Mouse (Mus musculus) heart, postnatal 0 days (tissue): ENCODE data around the gene Larp7. TPM values are rescaled to one million over a fixed set of nuclear protein-coding genes. Genes with fewer than 3 reads are reported as not detected.

Experiments used
- ATAC-seq: fragments of 200-750 bp; cut with Nextera tagmentation; 2 replicates; pipeline ENCODE4 v1.8.0; 2017; ENCODE audit warnings: low read depth, moderate number of reproducible peaks, moderate library complexity; ENCODE audit not compliant: insufficient read depth
- DNase-seq: peaks from one replicate; pipeline ENCODE4 v3.0.0-alpha.2; 2016; ENCODE audit warnings: low spot score
- H3K27ac ChIP-seq: fragments of 300-500 bp; sonication (generic); 2 replicates; pipeline ENCODE4 v1.5.1; 2014; ENCODE audit warnings: low read depth, mild to moderate bottlenecking
- H3K27me3 ChIP-seq: fragments of 300-500 bp; sonication (generic); 2 replicates; pipeline ENCODE4 v1.6.1; 2014; ENCODE audit warnings: low read length, mixed read lengths; ENCODE audit not compliant: control insufficient read depth, insufficient read depth
- H3K36me3 ChIP-seq: fragments of 300-500 bp; sonication (generic); replicated peaks from 2 replicates; pipeline ENCODE4 v1.6.1; 2014; ENCODE audit warnings: low read length, mixed read lengths; ENCODE audit not compliant: control insufficient read depth, insufficient read depth
- H3K4me1 ChIP-seq: fragments of 300-500 bp; sonication (generic); 2 replicates; pipeline ENCODE4 v1.6.1; 2014; ENCODE audit warnings: antibody characterized with exemption; ENCODE audit not compliant: control insufficient read depth, insufficient read depth
- H3K4me2 ChIP-seq: fragments of 300-500 bp; sonication (generic); 2 replicates; pipeline ENCODE4 v1.6.1; 2014; ENCODE audit warnings: low read depth, mild to moderate bottlenecking, low read length, moderate library complexity
- H3K4me3 ChIP-seq: fragments of 300-500 bp; sonication (generic); 2 replicates; pipeline ENCODE4 v1.5.1; 2014; ENCODE audit warnings: low read depth, low read length
- H3K9ac ChIP-seq: fragments of 300-500 bp; sonication (generic); replicated peaks from 2 replicates; pipeline ENCODE4 v1.6.1; 2014; ENCODE audit warnings: low read depth, low read length, mixed read lengths
- H3K9me3 ChIP-seq: fragments of 300-500 bp; sonication (generic); replicated peaks from 2 replicates; pipeline ENCODE4 v1.6.1; 2016; ENCODE audit warnings: low read length; ENCODE audit not compliant: control insufficient read depth
- CTCF ChIP-seq: IDR thresholded peaks from 2 replicates; pipeline ENCODE4 v1.5.1; 2016; ENCODE audit warnings: antibody characterized with exemption, control low read depth, low read depth
- EP300 ChIP-seq: IDR thresholded peaks from 2 replicates; pipeline ENCODE4 v1.6.1; 2016; ENCODE audit warnings: antibody characterized with exemption, low read depth
- WGBS: fragments of 180-500 bp; shearing (Covaris S2); extraction: QIAGEN DNeasy Blood & Tissue Kit; methylation state at CpG from one replicate; pipeline ENCODE4 v1.1.7; 2014; 5-methylcytosine and 5-hydroxymethylcytosine counted together
- polyA plus RNA-seq: library from polyadenylated mRNA; unstranded; fragments of >200 nt; fragmentation: Nextera tagmentation; extraction: Ambion mirVana; gene quantifications from 2 replicates; pipeline ENCODE4 v1.2.1, GENCODE M21; 2015
- total RNA-seq: library from RNA; depleted of rRNA; stranded (reverse); fragments of >200 nt; gene quantifications from 2 replicates; pipeline ENCODE4 v1.2.3, GENCODE M21; 2014; ENCODE audit warnings: low replicate concordance; rRNA removed

Larp7 gene
- total RNA-seq (8.2 and 16.5 TPM in 2 replicates), polyA plus RNA-seq (36.5 and 41.5 TPM in 2 replicates)

- under 1% methylated on average over 73 of the region's 73 CpGs for WGBS
- peak within 1 kb of the TSS; percentile 62 for H3K4me3 ChIP-seq
- peak within 1 kb of the TSS; percentile 88 for H3K27ac ChIP-seq
- peak within 1 kb of the TSS; percentile 76 for H3K4me2 ChIP-seq
- DNase-seq = peak; percentile 98
- H3K9ac ChIP-seq = peak within 1 kb of the TSS; percentile 67
- H3K36me3 ChIP-seq = peaks cover 18% of the 10 kb centered on the region
- TF ChIP-seq CTCF = no peak
- peaks cover 8% of the 10 kb centered on the region for H3K4me1 ChIP-seq
- H3K27me3 ChIP-seq = no peaks in the 10 kb centered on the region
- no peaks in the 10 kb centered on the region for H3K9me3 ChIP-seq
- peak; percentile 99 for ATAC-seq
These were observed at the start of gene Larp7, which contains the start of gene Zgrf1 for GRCm38 (mm10) chr3:127552973-127553719. Larp7 (minus strand) TSS chr3:127553349. Zgrf1 (plus strand) TSS chr3:127553489.

DNA sequence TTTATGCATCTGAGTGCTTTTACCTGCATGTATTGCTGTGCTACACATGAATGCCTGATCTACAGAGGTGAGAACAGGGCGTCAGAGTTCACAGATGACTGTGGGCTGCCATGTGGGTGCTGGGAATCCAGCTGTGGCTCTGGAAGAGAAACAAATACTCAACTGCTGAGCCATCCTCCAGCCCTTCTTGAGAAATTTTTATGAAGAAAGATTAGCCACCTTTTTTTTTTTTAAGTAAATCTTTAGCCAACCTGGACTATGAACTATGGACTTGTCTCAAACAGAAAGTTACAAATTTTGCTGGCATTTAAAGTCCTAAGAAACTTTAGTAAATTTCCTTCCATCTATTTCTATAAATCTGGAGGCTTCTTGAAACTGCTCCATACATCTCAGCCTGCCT lies 44.0 kb upstream of the Larp7 start:
- Histone ChIP-seq H3K27me3 (no peaks in the 10 kb centered on the region), H3K4me2 (no peak overlapping the region), H3K9ac (no peak overlapping the region), H3K27ac (no peak overlapping the region), H3K36me3 (peaks cover 18% of the 10 kb centered on the region), H3K4me1 (no peaks in the 10 kb centered on the region), H3K4me3 (no peak overlapping the region), H3K9me3 (no peaks in the 10 kb centered on the region)
- 80% methylated on average over 1 of the region's 1 CpGs for WGBS
- DNase-seq = no peak
- no peak for TF ChIP-seq EP300
- TF ChIP-seq CTCF = no peak
- ATAC-seq = no peak

- Histone ChIP-seq H3K4me2 (no peak overlapping the region), H3K36me3 (peaks cover 16% of the 10 kb centered on the region; the same call in 1 of the 2 replicates), H3K27me3 (no peaks in the 10 kb centered on the region), H3K4me3 (no peak overlapping the region), H3K27ac (no peak overlapping the region), H3K4me1 (no peaks in the 10 kb centered on the region), H3K9ac (no peak overlapping the region), H3K9me3 (no peaks in the 10 kb centered on the region)
- ATAC-seq = peak; percentile 86
- DNase-seq = peak; percentile 72
- TF ChIP-seq EP300 (no peak), CTCF (peak; percentile 80)
- WGBS = 59% methylated on average over 4 of the region's 4 CpGs
These were observed 19.4 kb upstream of the Larp7 start for GRCm38 (mm10) chr3:127572557-127572956.

- ATAC-seq = no peak
- Histone ChIP-seq H3K27ac (no peak overlapping the region), H3K4me2 (no peak overlapping the region), H3K36me3 (peaks cover 40% of the 10 kb centered on the region), H3K4me1 (no peaks in the 10 kb centered on the region), H3K27me3 (no peaks in the 10 kb centered on the region), H3K9ac (no peak overlapping the region), H3K9me3 (no peaks in the 10 kb centered on the region), H3K4me3 (no peak overlapping the region)
- 77% methylated on average over 3 of the region's 3 CpGs for WGBS
- TF ChIP-seq EP300 = no peak
- no peak for TF ChIP-seq CTCF
- DNase-seq = no peak
These were observed 12.0 kb upstream of the Larp7 start for GRCm38 (mm10) chr3:127565129-127565528.

- Histone ChIP-seq H3K4me1 (no peaks in the 10 kb centered on the region), H3K9me3 (no peaks in the 10 kb centered on the region), H3K27ac (no peak overlapping the region), H3K4me2 (no peak overlapping the region), H3K36me3 (peaks cover 35% of the 10 kb centered on the region), H3K4me3 (no peak overlapping the region), H3K27me3 (no peaks in the 10 kb centered on the region), H3K9ac (no peak overlapping the region)
- no peak for TF ChIP-seq CTCF
- no peak for TF ChIP-seq EP300
- WGBS = 84% methylated on average over 4 of the region's 4 CpGs
- DNase-seq (no peak), ATAC-seq (no peak)
These were observed 9.8 kb upstream of the Larp7 start for GRCm38 (mm10) chr3:127562974-127563373.
